Mouse (Mus musculus) neural tube, embryonic 10.5 days (tissue): Measurements from ENCODE around the gene Cubn.

Source experiments
- DNase-seq: peaks from one replicate; pipeline ENCODE4 v3.0.0-alpha.2; 2017; ENCODE audit warnings: low spot score; ENCODE audit errors: extremely low spot score

Cubn gene

GRCm38 (mm10) chr2:13486470-13486869 lies 5.1 kb downstream of the Cubn start:
- DNase-seq: no peak

GRCm38 (mm10) chr2:13484566-13484965 lies 7.0 kb downstream of the Cubn start:
- DNase-seq: no peak

DNA sequence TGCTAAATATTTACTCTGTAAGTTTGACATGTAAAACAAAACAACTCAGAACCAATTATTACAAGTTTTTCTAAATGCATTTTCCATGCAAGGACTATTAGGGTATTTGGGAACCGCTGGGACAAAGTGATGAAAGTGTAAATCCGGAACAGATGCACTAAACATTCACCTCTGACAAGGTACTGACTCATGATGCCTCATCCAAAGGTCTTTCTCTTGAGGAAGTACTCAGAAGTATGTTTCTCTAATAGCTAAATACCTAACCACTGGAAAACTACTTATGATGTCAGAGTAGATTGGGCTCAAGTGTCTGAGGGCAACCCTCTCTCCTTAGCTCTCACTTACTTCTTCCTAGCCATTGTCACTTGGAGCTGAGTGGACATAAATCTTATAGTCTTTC lies 10.9 kb downstream of the Cubn start:
- no peak for DNase-seq

GRCm38 (mm10) chr2:13479165-13479564 lies 12.4 kb downstream of the Cubn start:
- no peak for DNase-seq

GRCm38 (mm10) chr2:13470108-13470507 lies 21.5 kb downstream of the Cubn start:
- no peak for DNase-seq

GRCm38 (mm10) chr2:13469641-13470040 lies 22.0 kb downstream of the Cubn start:
- DNase-seq: no peak

DNA sequence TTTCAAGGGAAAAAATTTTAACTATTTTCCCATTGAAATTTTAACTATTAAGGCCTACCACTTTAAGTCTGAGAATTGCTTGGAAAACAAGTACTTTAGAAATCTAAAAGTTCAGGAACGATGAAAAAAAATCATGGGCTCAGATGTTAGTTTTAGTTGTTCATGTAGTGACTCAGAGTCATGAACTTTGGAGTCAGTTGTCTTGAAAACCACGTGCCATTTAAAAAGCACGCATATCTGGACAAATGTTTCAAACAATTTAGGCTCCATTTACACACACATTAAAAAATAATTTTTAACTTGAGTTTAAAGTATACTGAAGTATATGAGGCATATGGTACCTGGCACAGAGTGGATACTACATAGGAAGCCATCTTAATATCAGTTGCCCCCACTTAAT lies 24.9 kb downstream of the Cubn start:
- DNase-seq: no peak

GRCm38 (mm10) chr2:13458088-13458487 lies 33.5 kb downstream of the Cubn start:
- DNase-seq: no peak

DNA sequence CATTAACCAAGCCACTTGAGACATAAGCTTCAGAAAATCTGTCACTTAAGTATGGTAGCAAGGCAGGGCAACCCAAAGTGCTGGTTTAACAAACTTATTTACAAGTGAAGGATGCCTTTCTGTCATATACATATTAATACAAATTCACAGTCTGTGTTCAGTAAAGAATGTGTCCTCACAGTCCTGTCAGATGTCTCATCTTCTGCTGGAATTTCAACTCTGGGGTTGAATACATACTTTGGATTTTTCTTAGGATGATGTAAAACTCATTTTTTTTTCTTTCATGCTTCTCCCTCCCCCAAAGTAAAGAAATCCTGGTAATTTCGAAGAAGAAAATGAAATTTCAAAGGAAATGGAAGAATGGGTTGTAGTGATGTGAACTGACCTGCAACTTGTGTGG lies 34.8 kb downstream of the Cubn start:
- DNase-seq: no peak

GRCm38 (mm10) chr2:13451495-13452491 lies 39.8 kb downstream of the Cubn start:
- no peak for DNase-seq

- no peak for DNase-seq
Observed at GRCm38 (mm10) chr2:13450895-13451294, 40.7 kb downstream of the Cubn start.

- DNase-seq: peak; percentile 16
Observed at GRCm38 (mm10) chr2:13450470-13450869, 41.1 kb downstream of the Cubn start.

DNA sequence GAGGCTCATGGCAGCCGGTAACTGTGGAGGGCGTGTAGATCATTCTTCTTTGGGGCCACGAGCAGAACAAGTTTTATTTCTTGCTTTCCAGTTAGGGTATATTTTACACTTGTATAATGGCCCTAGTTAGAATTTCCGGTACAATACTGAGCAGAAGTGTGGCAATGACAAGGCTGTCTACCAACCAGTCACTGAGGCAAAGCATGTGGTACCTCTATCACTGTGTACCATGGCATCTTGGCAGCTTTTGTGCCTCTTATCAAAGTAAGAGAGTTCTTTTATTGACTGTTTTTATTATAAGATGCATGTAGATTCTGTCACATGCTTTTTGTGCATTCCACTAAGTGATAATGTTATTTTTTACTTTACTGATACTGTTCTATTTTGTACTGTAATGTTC lies 46.5 kb downstream of the Cubn start:
- no peak for DNase-seq

GRCm38 (mm10) chr2:13438983-13439382 lies 52.6 kb downstream of the Cubn start:
- no peak for DNase-seq

DNA sequence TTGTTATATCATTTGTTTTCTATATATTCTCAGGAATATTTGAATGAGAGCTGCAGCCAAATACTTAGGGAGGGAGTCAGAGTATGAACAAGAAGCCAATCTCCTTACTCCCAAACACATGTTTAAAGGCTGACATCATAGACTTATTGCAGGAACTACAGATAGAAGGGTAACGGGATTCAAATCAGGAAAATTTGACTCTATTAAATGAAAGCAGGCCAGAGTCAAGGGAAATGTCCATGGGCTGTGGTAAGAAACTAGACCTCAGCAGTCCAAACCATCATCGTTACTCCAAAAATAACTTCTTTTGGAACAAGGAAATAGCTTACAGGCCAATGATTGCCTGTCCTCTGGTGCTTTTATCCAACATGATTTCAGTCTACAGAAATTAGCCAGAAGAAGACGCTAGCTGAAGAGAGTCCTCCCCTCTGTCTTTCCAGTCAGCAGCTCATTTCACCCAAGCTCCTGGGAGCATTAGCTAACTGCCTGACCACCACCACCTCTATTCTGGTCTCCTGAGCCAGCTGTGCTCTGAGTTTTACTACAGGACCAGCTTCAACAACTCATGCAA lies 53.3 kb downstream of the Cubn start:
- DNase-seq: no peak

DNA sequence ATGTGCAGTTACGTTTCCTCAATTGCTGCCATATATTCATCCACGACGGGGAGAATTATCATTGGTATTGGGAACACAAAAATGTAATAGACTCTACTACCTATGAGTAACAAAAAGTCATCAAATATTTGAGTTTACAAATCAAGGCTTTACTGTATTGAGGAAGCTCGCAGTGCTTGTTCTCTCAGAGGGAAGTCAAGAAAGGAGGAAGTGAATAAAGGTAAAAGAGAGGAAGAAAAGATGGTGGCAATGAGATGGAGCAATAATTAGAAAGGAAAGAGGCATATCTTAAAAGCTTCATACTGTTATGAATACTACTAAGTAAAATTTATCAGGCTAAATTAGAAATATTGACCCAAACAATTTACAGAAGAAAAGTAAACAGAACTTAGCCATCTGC lies 59.6 kb downstream of the Cubn start:
- no peak for DNase-seq

DNA sequence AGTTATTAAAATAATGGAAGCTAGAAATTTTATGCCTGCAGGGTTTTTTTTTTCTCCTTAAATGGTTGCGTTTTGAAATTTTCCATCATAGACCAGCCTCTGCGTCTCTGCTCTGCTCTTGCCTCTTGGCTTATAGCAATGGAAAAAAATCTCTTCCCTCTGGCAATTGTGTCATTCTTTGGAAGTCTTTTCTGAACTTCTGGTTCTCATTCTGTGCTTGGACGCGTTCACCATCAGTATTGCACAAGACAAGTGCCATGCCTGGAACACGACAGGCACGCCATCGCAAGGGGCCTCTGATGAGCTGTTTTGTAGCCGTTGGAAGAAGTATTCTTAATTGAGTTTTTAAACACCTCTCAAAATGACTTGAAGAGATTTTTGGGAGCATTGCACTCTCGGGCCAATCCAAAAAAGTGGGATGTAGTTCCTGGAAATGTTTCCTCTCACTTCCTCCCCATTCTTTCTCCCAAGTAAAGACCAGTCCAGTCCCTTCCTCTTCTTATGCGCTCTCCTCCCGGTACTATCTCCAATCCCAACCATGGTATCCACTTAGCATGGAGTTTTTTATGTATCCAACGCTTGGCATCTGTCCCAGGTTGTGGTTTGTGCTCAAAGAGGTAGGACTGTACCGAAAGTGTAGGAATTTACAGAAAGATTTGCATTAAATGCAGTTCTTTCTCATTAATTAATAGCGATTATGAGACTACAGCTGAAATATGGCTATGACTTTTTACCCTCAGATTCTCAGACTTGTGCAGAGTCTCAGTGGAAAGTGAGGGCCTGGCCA lies 69.4 kb downstream of the Cubn start:
- no peak for DNase-seq

DNA sequence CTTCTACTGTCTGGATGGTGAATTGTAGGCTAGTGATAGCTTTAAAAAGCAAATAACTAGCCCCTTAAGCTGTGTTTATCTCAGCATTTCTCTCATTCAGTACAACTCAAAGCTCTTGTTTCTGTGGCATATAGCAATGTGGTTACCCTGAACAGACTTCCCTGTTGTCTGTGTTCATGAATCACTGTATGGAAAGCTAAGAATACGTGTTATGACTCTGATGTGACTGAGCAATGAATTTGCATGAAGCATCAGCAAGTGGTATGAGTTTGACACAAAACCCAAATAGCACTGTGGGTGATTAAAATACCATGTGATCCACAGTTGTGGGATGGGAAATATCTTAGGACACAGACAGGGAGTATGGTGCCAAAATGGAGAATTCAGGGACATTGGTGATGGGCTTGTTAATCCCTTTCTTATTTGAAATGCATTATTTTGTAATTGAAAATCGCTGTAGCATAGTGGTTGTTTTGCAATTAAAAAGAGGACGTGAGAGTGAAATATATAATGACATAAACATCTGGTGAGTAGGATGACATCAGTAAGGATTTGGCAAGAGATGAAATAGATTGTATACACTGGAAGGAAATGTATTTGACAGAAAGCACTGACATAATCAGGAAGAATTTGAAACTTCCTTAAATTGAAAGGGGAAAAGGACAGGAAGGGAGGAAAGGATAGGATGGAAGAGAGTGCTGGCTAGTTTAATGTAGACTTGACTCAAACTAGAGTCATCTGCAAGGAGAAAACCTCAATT lies 74.7 kb downstream of the Cubn start:
- DNase-seq: no peak

GRCm38 (mm10) chr2:13413520-13414178 lies 78.0 kb downstream of the Cubn start:
- no peak for DNase-seq

- DNase-seq: no peak
Observed at GRCm38 (mm10) chr2:13410660-13411059, 81.0 kb downstream of the Cubn start.
